Mouse (Mus musculus) adrenal gland, postnatal 4 days (tissue): ENCODE measurements around the gene Ttll1. TPM values are rescaled to one million over a fixed set of nuclear protein-coding genes. Genes with fewer than 3 reads are reported as not detected.

Source experiments
- microRNA-seq: library from miRNA; unstranded; fragments of <30 nt; microRNA quantifications from one replicate; pipeline ENCODE4 v1.2.0, GENCODE M21; 2021
- total RNA-seq, 2 experiments: library from RNA; stranded (reverse); gene quantifications; 2 replicates each; pipeline ENCODE4 v1.2.3; 2021

Gene Ttll1
- total RNA-seq, 2 experiments from 2014 or later, result 9.8 to 11.3 TPM

Small RNA genes lying within 50 kb of the gene (microRNA-seq; reads per million reads assigned to microRNA genes)
- gene Gm24575, result not detected

Other genes with a start within 250 kb of the Ttll1 start
- 10 to 100 TPM; 36.0 to 36.7 TPM for gene Arfgap3, start 160.6 kb downstream of the Ttll1 start, total RNA-seq
- gene Pacsin2, start 46.3 kb downstream of the Ttll1 start, total RNA-seq, result 10 to 100 TPM; 80.4 to 80.7 TPM
- gene Bik, start 16.0 kb upstream of the Ttll1 start, total RNA-seq, result 1 to 10 TPM; 8.2 to 9.1 TPM
- 100 to 1,000 TPM; 168 to 169 TPM for gene Tspo, start 52.7 kb upstream of the Ttll1 start, total RNA-seq
- gene Mcat, start 52.9 kb upstream of the Ttll1 start, total RNA-seq, result 10 to 100 TPM; 38.1 to 43.3 TPM
- 10 to 100 TPM; 26.1 to 26.8 TPM for gene Ttll12, start 84.3 kb upstream of the Ttll1 start, total RNA-seq
- 10 to 100 TPM; 12.2 to 14.5 TPM for gene Scube1, start 214.1 kb upstream of the Ttll1 start, total RNA-seq